ENCODE assay signal across 10 mouse cellular contexts in the genomic region with DNA sequence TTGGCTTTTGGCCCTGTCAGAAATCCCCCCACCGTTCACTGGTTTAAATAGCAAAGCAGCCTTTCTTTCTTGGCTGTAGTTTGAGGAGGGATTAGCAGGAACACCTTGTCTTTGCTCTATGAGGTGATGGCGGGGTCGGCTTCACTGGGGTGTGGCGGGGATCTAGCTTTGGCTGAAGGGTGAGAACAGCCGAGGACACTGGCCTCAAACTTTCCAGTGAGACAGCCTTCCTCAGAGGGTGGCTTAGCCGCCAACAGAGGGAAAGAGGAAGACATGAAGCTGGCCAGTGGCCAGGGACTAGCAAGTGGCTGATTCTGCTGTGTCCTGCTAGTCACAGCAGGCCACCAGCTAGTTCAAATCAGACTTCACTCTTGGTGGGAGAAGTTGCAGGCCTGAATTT. TPM values are rescaled to one million over a fixed set of nuclear protein-coding genes. Genes with fewer than 3 reads are reported as not detected.
DNase-seq lines count a peak whose midpoint lies in the region; ATAC-seq and TF ChIP-seq lines count a peak whose summit lies in the region.
"Had no signal": no experiment of that assay in that cellular context is flagged by ENCODE, and none has a peak within 500 bp of the region (broad histone marks: within the 10 kb centered on the region; RNA-seq: fewer than 3 reads in every experiment).

No protein-coding gene starts in this region.

- TF ChIP-seq CTCF in hindbrain, postnatal 0 days (IDR thresholded peaks at IDR 0.05; ENCODE audit: low read depth), result no peak
- TF ChIP-seq CTCF in stomach, postnatal 0 days (IDR thresholded peaks at IDR 0.05; ENCODE audit: low read depth), result no peak

- no peaks in the 10 kb centered on the region for H3K36me3 ChIP-seq in hindbrain, postnatal 0 days (ENCODE audit: insufficient read depth, low read length)
- no peaks in the 10 kb centered on the region for H3K36me3 ChIP-seq in hindbrain, embryonic 11.5 days (ENCODE audit: control insufficient read depth, insufficient read depth, low read length)
- H3K36me3 ChIP-seq in stomach, postnatal 0 days (ENCODE audit: control insufficient read depth, insufficient read depth, low read length), result no peaks in the 10 kb centered on the region
- no peaks in the 10 kb centered on the region for H3K36me3 ChIP-seq in forebrain, embryonic 11.5 days (ENCODE audit: control insufficient read depth, insufficient read depth, low read length)

- H3K9me3 ChIP-seq in hindbrain, postnatal 0 days (ENCODE audit: low read length), result no peaks in the 10 kb centered on the region
- no peaks in the 10 kb centered on the region for H3K9me3 ChIP-seq in hindbrain, embryonic 11.5 days (ENCODE audit: control insufficient read depth, low read length)
- no peaks in the 10 kb centered on the region for H3K9me3 ChIP-seq in stomach, postnatal 0 days (ENCODE audit: control insufficient read depth, low read length)
- no peaks in the 10 kb centered on the region for H3K9me3 ChIP-seq in forebrain, embryonic 11.5 days (ENCODE audit: control insufficient read depth, low read length)

- H3K9ac ChIP-seq in hindbrain, postnatal 0 days (replicated peaks; ENCODE audit: low read length), result no peak overlapping the region
- H3K9ac ChIP-seq in hindbrain, embryonic 11.5 days (ENCODE audit: low read depth, low read length), result no peak overlapping the region
- no peak overlapping the region for H3K9ac ChIP-seq in stomach, postnatal 0 days (ENCODE audit: low read length)
- H3K9ac ChIP-seq in forebrain, embryonic 11.5 days (ENCODE audit: low read length), result no peak overlapping the region
- H3K9ac ChIP-seq: liver, embryonic 14.5 days had no signal

- peak; percentile 10 for DNase-seq in hindbrain, postnatal 0 days (ENCODE audit: low spot score)
- DNase-seq in hindbrain, embryonic 11.5 days (ENCODE audit: low spot score), result no peak
- peak; percentile 41 for DNase-seq in urinary bladder, postnatal 14 days (ENCODE audit: low spot score)
- no peak for DNase-seq in urinary bladder, adult 2 months (ENCODE audit: low spot score)
- DNase-seq in heart, postnatal 14 days, result peak; percentile 49 to 50
- DNase-seq in stomach, postnatal 0 days (ENCODE audit: low spot score), result peak; percentile 21
- DNase-seq in forebrain, embryonic 11.5 days (ENCODE audit: low spot score), result no peak
- no peak for DNase-seq in spleen, adult 18-20 months

- H3K27ac ChIP-seq in hindbrain, postnatal 0 days, result 0 out of 2 replicates have a peak overlapping the region, but pooled peaks have one; percentile 21
- no peak overlapping the region for H3K27ac ChIP-seq in hindbrain, embryonic 11.5 days (ENCODE audit: low read depth, low read length)
- no peak overlapping the region for H3K27ac ChIP-seq in stomach, postnatal 0 days (replicated peaks)
- no peak overlapping the region for H3K27ac ChIP-seq in forebrain, embryonic 11.5 days (ENCODE audit: low read depth, low read length)
- H3K27ac ChIP-seq: liver, embryonic 14.5 days had no signal

- intact Hi-C loops in heart, postnatal 14 days (cut with DNase I), result no loop called here

- TF ChIP-seq EP300 in stomach, postnatal 0 days (optimal IDR thresholded peaks at IDR 0.05), result no peak

- H3K4me1 ChIP-seq in hindbrain, postnatal 0 days (ENCODE audit: insufficient read depth, low read length), result no peaks in the 10 kb centered on the region
- H3K4me1 ChIP-seq in hindbrain, embryonic 11.5 days (replicated peaks; ENCODE audit: control insufficient read depth, insufficient read depth, low read length), result no peaks in the 10 kb centered on the region
- H3K4me1 ChIP-seq in stomach, postnatal 0 days (replicated peaks; ENCODE audit: control insufficient read depth, insufficient read depth), result no peaks in the 10 kb centered on the region
- no peaks in the 10 kb centered on the region for H3K4me1 ChIP-seq in forebrain, embryonic 11.5 days (replicated peaks; ENCODE audit: control insufficient read depth, insufficient read depth, low read length)

- no peak for ATAC-seq in hindbrain, postnatal 0 days
- ATAC-seq in hindbrain, embryonic 11.5 days (ENCODE audit: low FRiP score), result no peak
- ATAC-seq in stomach, postnatal 0 days (ENCODE audit: low FRiP score, low TSS enrichment), result no peak
- no peak for ATAC-seq in forebrain, embryonic 11.5 days (replicated peaks; ENCODE audit: low FRiP score)

- no peak overlapping the region for H3K4me3 ChIP-seq in hindbrain, postnatal 0 days (ENCODE audit: low read length)
- H3K4me3 ChIP-seq in hindbrain, embryonic 11.5 days (ENCODE audit: low read depth, low read length), result no peak overlapping the region
- H3K4me3 ChIP-seq in stomach, postnatal 0 days (ENCODE audit: low read depth, low read length), result no peak overlapping the region
- H3K4me3 ChIP-seq in forebrain, embryonic 11.5 days (ENCODE audit: low read depth, low read length), result no peak overlapping the region
- H3K4me3 ChIP-seq: erythroblast, embryonic 14.5 days had no signal

- no peaks in the 10 kb centered on the region for H3K27me3 ChIP-seq in hindbrain, postnatal 0 days (ENCODE audit: insufficient read depth, low read length)
- no peaks in the 10 kb centered on the region for H3K27me3 ChIP-seq in hindbrain, embryonic 11.5 days (ENCODE audit: control insufficient read depth, insufficient read depth, low read length)
- no peaks in the 10 kb centered on the region for H3K27me3 ChIP-seq in stomach, postnatal 0 days (ENCODE audit: control insufficient read depth, insufficient read depth, low read length)
- H3K27me3 ChIP-seq in forebrain, embryonic 11.5 days (ENCODE audit: control insufficient read depth, insufficient read depth, low read length), result no peaks in the 10 kb centered on the region

- WGBS in hindbrain, postnatal 0 days, result 29% methylated on average over 6 of the region's 6 CpGs
- WGBS in hindbrain, embryonic 11.5 days, result 48% methylated on average over 6 of the region's 6 CpGs
- WGBS in stomach, postnatal 0 days, result 29% methylated on average over 6 of the region's 6 CpGs
- WGBS in forebrain, embryonic 11.5 days, result 34% methylated on average over 6 of the region's 6 CpGs

- no peak overlapping the region for H3K4me2 ChIP-seq in hindbrain, postnatal 0 days (ENCODE audit: low read depth, low read length)
- H3K4me2 ChIP-seq in hindbrain, embryonic 11.5 days (replicated peaks; ENCODE audit: low read depth, low read length), result no peak overlapping the region
- H3K4me2 ChIP-seq in stomach, postnatal 0 days (replicated peaks; ENCODE audit: low read depth), result no peak overlapping the region
- H3K4me2 ChIP-seq in forebrain, embryonic 11.5 days (ENCODE audit: low read depth, low read length, severe bottlenecking), result no peak overlapping the region

RNA-seq across cellular contexts. Expression of gene Alox12e, which starts 33.2 kb away (rescaled TPM):
- not detected in 2 replicates for total RNA-seq in hindbrain, postnatal 0 days (2014; rRNA removed)
- polyA plus RNA-seq in hindbrain, postnatal 0 days (2015; fragmentation: Nextera tagmentation; extraction: Ambion mirVana), result 0.08 and 0.09 TPM in 2 replicates
- polyA plus RNA-seq in hindbrain, embryonic 11.5 days (2014; fragmentation: Nextera tagmentation; extraction: Ambion mirVana), result not detected in 2 replicates
- polyA plus RNA-seq in urinary bladder, adult 2 months (2012; rRNA removed), result 0.14 and 0.21 TPM in 2 replicates
- total RNA-seq in heart, postnatal 14 days (2021), result under 1 TPM; 0.14 to 0.44 TPM
- polyA plus RNA-seq in stomach, postnatal 0 days (2015; fragmentation: Nextera tagmentation; extraction: Ambion mirVana), result 0.05 and 0.17 TPM in 2 replicates
- not detected in 2 replicates for polyA plus RNA-seq in forebrain, embryonic 11.5 days (2014; fragmentation: Nextera tagmentation; extraction: Ambion mirVana)
- polyA plus RNA-seq: erythroblast, embryonic 14.5 days had no signal

RNA-seq across cellular contexts. Expression of gene Alox12, which starts 34.1 kb away (rescaled TPM):
- 0.16 and 0.36 TPM in 2 replicates for total RNA-seq in hindbrain, postnatal 0 days (2014; rRNA removed)
- 0.32 and 0.49 TPM in 2 replicates for polyA plus RNA-seq in hindbrain, postnatal 0 days (2015; fragmentation: Nextera tagmentation; extraction: Ambion mirVana)
- 3.5 and 3.7 TPM in 2 replicates for polyA plus RNA-seq in hindbrain, embryonic 11.5 days (2014; fragmentation: Nextera tagmentation; extraction: Ambion mirVana)
- 14.7 and 15.3 TPM in 2 replicates for polyA plus RNA-seq in urinary bladder, adult 2 months (2012; rRNA removed)
- total RNA-seq in heart, postnatal 14 days (2021), result 1 to 10 TPM; 2.7 to 3.1 TPM
- 13.8 and 16.5 TPM in 2 replicates for polyA plus RNA-seq in stomach, postnatal 0 days (2015; fragmentation: Nextera tagmentation; extraction: Ambion mirVana)
- 2.5 and 2.7 TPM in 2 replicates for polyA plus RNA-seq in forebrain, embryonic 11.5 days (2014; fragmentation: Nextera tagmentation; extraction: Ambion mirVana)

RNA-seq across cellular contexts. Expression of gene Rnasek, which starts 49.6 kb away (rescaled TPM):
- 85.4 and 88.6 TPM in 2 replicates for total RNA-seq in hindbrain, postnatal 0 days (2014; rRNA removed)
- 597 and 610 TPM in 2 replicates for polyA plus RNA-seq in hindbrain, postnatal 0 days (2015; fragmentation: Nextera tagmentation; extraction: Ambion mirVana)
- polyA plus RNA-seq in hindbrain, embryonic 11.5 days (2014; fragmentation: Nextera tagmentation; extraction: Ambion mirVana), result 146 and 147 TPM in 2 replicates
- polyA plus RNA-seq in urinary bladder, adult 2 months (2012; rRNA removed), result 128 and 143 TPM in 2 replicates
- 10 to 100 TPM; 89.0 to 96.3 TPM for total RNA-seq in heart, postnatal 14 days (2021)
- polyA plus RNA-seq in stomach, postnatal 0 days (2015; fragmentation: Nextera tagmentation; extraction: Ambion mirVana), result 317 and 326 TPM in 2 replicates
- polyA plus RNA-seq in forebrain, embryonic 11.5 days (2014; fragmentation: Nextera tagmentation; extraction: Ambion mirVana), result 97.8 and 110 TPM in 2 replicates

RNA-seq across cellular contexts. Expression of gene Gm21988, which starts 49.6 kb away (rescaled TPM):
- total RNA-seq in hindbrain, postnatal 0 days (2014; rRNA removed), result 1.9 and 2.8 TPM in 2 replicates
- polyA plus RNA-seq in hindbrain, postnatal 0 days (2015; fragmentation: Nextera tagmentation; extraction: Ambion mirVana), result 14.2 and 15.2 TPM in 2 replicates
- polyA plus RNA-seq in hindbrain, embryonic 11.5 days (2014; fragmentation: Nextera tagmentation; extraction: Ambion mirVana), result 10.2 and 11.6 TPM in 2 replicates
- 7.4 and 8.7 TPM in 2 replicates for polyA plus RNA-seq in urinary bladder, adult 2 months (2012; rRNA removed)
- total RNA-seq in heart, postnatal 14 days (2021), result 1 to 10 TPM; 3.1 to 3.2 TPM
- 7.5 and 10.1 TPM in 2 replicates for polyA plus RNA-seq in stomach, postnatal 0 days (2015; fragmentation: Nextera tagmentation; extraction: Ambion mirVana)
- 9.8 and 9.9 TPM in 2 replicates for polyA plus RNA-seq in forebrain, embryonic 11.5 days (2014; fragmentation: Nextera tagmentation; extraction: Ambion mirVana)

RNA-seq across cellular contexts. Expression of gene 0610010K14Rik, which starts 51.5 kb away (rescaled TPM):
- total RNA-seq in hindbrain, postnatal 0 days (2014; rRNA removed), result 61.6 and 96.0 TPM in 2 replicates
- polyA plus RNA-seq in hindbrain, postnatal 0 days (2015; fragmentation: Nextera tagmentation; extraction: Ambion mirVana), result 172 and 185 TPM in 2 replicates
- 229 and 230 TPM in 2 replicates for polyA plus RNA-seq in hindbrain, embryonic 11.5 days (2014; fragmentation: Nextera tagmentation; extraction: Ambion mirVana)
- polyA plus RNA-seq in urinary bladder, adult 2 months (2012; rRNA removed), result 55.2 and 69.0 TPM in 2 replicates
- total RNA-seq in heart, postnatal 14 days (2021), result 10 to 100 TPM; 34.7 to 38.4 TPM
- 81.0 and 83.6 TPM in 2 replicates for polyA plus RNA-seq in stomach, postnatal 0 days (2015; fragmentation: Nextera tagmentation; extraction: Ambion mirVana)
- polyA plus RNA-seq in forebrain, embryonic 11.5 days (2014; fragmentation: Nextera tagmentation; extraction: Ambion mirVana), result 202 and 223 TPM in 2 replicates

Comparison
In these comparisons a context has a peak if more than half of its experiments do, and no peak if none do; other contexts are left out.
1. DNase-seq: peak in hindbrain, postnatal 0 days (single experiment), urinary bladder, postnatal 14 days (single experiment), heart, postnatal 14 days (2 of 2) and stomach, postnatal 0 days (single experiment); none in hindbrain, embryonic 11.5 days (single experiment), urinary bladder, adult 2 months (single experiment), forebrain, embryonic 11.5 days (single experiment) and spleen, adult 18-20 months (0 of 2).